Mouse (Mus musculus): ENCODE results near the gene Rfx2.

DNA sequence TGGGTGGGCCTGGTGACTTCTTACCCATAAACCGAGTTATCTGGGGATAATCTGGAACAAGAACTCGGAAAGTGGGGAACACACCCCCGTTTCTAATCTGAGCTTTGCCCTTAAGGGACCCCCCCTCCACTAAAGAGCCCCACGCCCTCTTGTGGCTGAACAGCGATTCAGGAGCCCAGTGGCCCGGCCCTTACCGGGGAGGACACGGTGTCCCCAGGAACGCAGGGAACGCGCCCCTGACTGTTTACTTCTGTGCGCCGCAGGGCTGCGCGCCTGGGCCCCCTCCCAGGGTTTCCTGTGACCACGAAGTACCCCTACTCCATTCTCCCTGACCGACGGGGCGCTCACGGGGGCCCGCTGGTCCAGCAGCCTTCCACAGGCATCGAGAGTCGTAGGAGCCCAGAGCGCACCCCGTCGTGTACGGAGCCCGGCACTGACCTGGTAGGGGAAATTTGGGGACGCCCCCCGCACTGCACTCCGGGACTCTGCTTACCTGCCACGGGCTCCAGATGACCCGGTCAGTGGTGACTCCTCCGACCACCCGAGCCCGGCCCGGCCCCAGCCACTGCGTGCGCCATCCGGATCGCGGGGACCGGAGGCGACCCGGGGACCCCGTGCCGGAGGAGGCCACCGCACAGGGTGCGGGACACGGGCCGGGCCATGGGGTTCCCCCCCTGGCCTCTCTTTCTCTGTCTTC is 74.0 kb downstream of the Rfx2 start:
- peak; percentile 36; the same call in 1 of the 2 replicates for TF ChIP-seq CTCF (IDR thresholded peaks at IDR 0.05; ENCODE audit: low read depth, low read length)
- TF ChIP-seq POLR2A (IDR thresholded peaks at IDR 0.05; ENCODE audit: borderline replicate concordance, low read depth, low read length): no peak

Data from bone marrow macrophage, adult 2 months (primary cell).